Mouse (Mus musculus) heart, adult 2 months (tissue): ENCODE data around the gene Zyx.

Experiments used
- CTCF ChIP-seq: fragments of 200-600 bp; IDR thresholded peaks from 2 replicates; pipeline ENCODE4 v1.8.1; 2022; ENCODE audit warnings: antibody characterized with exemption, mild to moderate bottlenecking, moderate library complexity
- EP300 ChIP-seq: fragments of 200-500 bp; IDR thresholded peaks from 2 replicates; pipeline ENCODE4 v1.6.1; 2011; ENCODE audit warnings: low read depth, low read length, control low read depth; ENCODE audit not compliant: insufficient read depth
- POLR2A ChIP-seq: fragments of 200-500 bp; IDR thresholded peaks from 2 replicates; pipeline ENCODE4 v1.6.1; 2011; ENCODE audit warnings: mild to moderate bottlenecking, low read depth, low read length, control low read depth; ENCODE audit not compliant: insufficient read depth

DNA sequence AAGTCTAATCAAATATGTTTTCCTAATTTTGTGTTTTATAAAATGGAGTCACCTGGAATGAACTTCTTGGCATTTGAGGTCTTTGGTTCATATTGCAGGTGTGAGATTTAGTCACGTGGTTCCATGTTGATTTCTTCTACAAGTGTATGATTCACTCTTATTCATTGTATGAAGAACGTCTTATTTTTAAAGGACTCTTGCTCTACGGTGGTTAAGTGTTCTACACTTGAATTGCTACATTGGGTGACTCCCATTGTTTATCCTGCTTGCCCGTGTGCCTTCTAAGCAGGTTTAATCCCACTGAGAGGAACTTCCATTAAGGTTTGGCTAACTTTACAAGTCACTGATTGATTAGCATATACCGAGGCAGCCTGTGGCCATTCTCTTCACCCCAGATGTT lies 27.9 kb downstream of the Zyx start:
- TF ChIP-seq EP300: no peak
- TF ChIP-seq POLR2A: no peak
- TF ChIP-seq CTCF: no peak
